Mouse (Mus musculus): Measurements from ENCODE around the gene Wdr74. TPM values are rescaled to one million over a fixed set of nuclear protein-coding genes. Genes with fewer than 3 reads are reported as not detected.

Gene Wdr74
- polyA plus RNA-seq (2015; fragmentation: Nextera tagmentation; extraction: Ambion mirVana) = 42.8 and 59.3 TPM in 2 replicates

- peak; percentile 86 for ATAC-seq (replicated peaks; ENCODE audit: insufficient number of reproducible peaks, insufficient read depth, low FRiP score, low read depth)
- H3K27me3 ChIP-seq = no peaks in the 10 kb centered on the region
- H3K36me3 ChIP-seq = peaks cover 29% of the 10 kb centered on the region
- H3K4me3 ChIP-seq = peak within 1 kb of the TSS; percentile 86
- H3K27ac ChIP-seq = peak within 1 kb of the TSS; percentile 71
- peaks cover 17% of the 10 kb centered on the region for H3K4me1 ChIP-seq (replicated peaks)
- H3K4me2 ChIP-seq = peak within 1 kb of the TSS; percentile 78
- H3K9me3 ChIP-seq (replicated peaks) = no peaks in the 10 kb centered on the region
- WGBS = under 1% methylated on average over 32 of the region's 32 CpGs
- peak within 1 kb of the TSS; percentile 72 for H3K9ac ChIP-seq
Observed at GRCm38 (mm10) chr19:8735389-8736159, at the start of gene Wdr74. TSS of gene Wdr74 (plus strand) at chr19:8735827.

- H3K4me2 ChIP-seq = no peak overlapping the region
- H3K27ac ChIP-seq = no peak overlapping the region
- H3K4me1 ChIP-seq (replicated peaks) = 0 out of 2 replicates have a peak, but pooled peaks cover 3% of the 10 kb centered on the region
- H3K9me3 ChIP-seq (replicated peaks) = no peaks in the 10 kb centered on the region
- ATAC-seq (replicated peaks; ENCODE audit: insufficient number of reproducible peaks, insufficient read depth, low FRiP score, low read depth) = no peak
- no peaks in the 10 kb centered on the region for H3K27me3 ChIP-seq
- no peaks in the 10 kb centered on the region for H3K36me3 ChIP-seq
- no peak overlapping the region for H3K9ac ChIP-seq
- no peak overlapping the region for H3K4me3 ChIP-seq
- WGBS = 53% methylated on average over 9 of the region's 9 CpGs
Observed at GRCm38 (mm10) chr19:8691871-8692539, 43.6 kb upstream of the Wdr74 start.

- WGBS = 73% methylated on average over 5 of the region's 5 CpGs
- H3K9ac ChIP-seq = no peak overlapping the region
- H3K4me2 ChIP-seq = no peak overlapping the region
- H3K27ac ChIP-seq = no peak overlapping the region
- H3K9me3 ChIP-seq (replicated peaks) = no peaks in the 10 kb centered on the region
- ATAC-seq (replicated peaks; ENCODE audit: insufficient number of reproducible peaks, insufficient read depth, low FRiP score, low read depth) = no peak
- H3K4me1 ChIP-seq (replicated peaks) = 0 out of 2 replicates have a peak, but pooled peaks cover 3% of the 10 kb centered on the region
- no peak overlapping the region for H3K4me3 ChIP-seq
- H3K27me3 ChIP-seq = no peaks in the 10 kb centered on the region
- no peaks in the 10 kb centered on the region for H3K36me3 ChIP-seq
Observed at GRCm38 (mm10) chr19:8692740-8693139, 42.9 kb upstream of the Wdr74 start.

- Histone ChIP-seq H3K9me3 (replicated peaks) (no peaks in the 10 kb centered on the region), H3K27me3 (no peaks in the 10 kb centered on the region), H3K36me3 (no peaks in the 10 kb centered on the region), H3K27ac (no peak overlapping the region), H3K9ac (no peak overlapping the region), H3K4me1 (replicated peaks) (0 out of 2 replicates have a peak, but pooled peaks cover 3% of the 10 kb centered on the region), H3K4me2 (no peak overlapping the region), H3K4me3 (no peak overlapping the region)
- no peak for ATAC-seq (replicated peaks; ENCODE audit: insufficient number of reproducible peaks, insufficient read depth, low FRiP score, low read depth)
- 44% methylated on average over 6 of the region's 6 CpGs for WGBS
Observed at GRCm38 (mm10) chr19:8695330-8695729, 40.3 kb upstream of the Wdr74 start.

GRCm38 (mm10) chr19:8699652-8700051 lies 36.0 kb upstream of the Wdr74 start:
- H3K4me2 ChIP-seq = no peak overlapping the region
- H3K27ac ChIP-seq = no peak overlapping the region
- ATAC-seq (replicated peaks; ENCODE audit: insufficient number of reproducible peaks, insufficient read depth, low FRiP score, low read depth) = no peak
- H3K36me3 ChIP-seq = no peaks in the 10 kb centered on the region
- H3K27me3 ChIP-seq = no peaks in the 10 kb centered on the region
- H3K4me3 ChIP-seq = no peak overlapping the region
- H3K4me1 ChIP-seq (replicated peaks) = 0 out of 2 replicates have a peak, but pooled peaks cover 3% of the 10 kb centered on the region
- no peaks in the 10 kb centered on the region for H3K9me3 ChIP-seq (replicated peaks)
- WGBS = 71% methylated on average over 9 of the region's 9 CpGs
- H3K9ac ChIP-seq = no peak overlapping the region

GRCm38 (mm10) chr19:8702458-8702857 lies 33.2 kb upstream of the Wdr74 start:
- no peaks in the 10 kb centered on the region for H3K9me3 ChIP-seq (replicated peaks)
- no peak overlapping the region for H3K4me2 ChIP-seq
- 50% methylated on average over 3 of the region's 3 CpGs for WGBS
- H3K4me1 ChIP-seq (replicated peaks) = no peaks in the 10 kb centered on the region
- ATAC-seq (replicated peaks; ENCODE audit: insufficient number of reproducible peaks, insufficient read depth, low FRiP score, low read depth) = no peak
- peaks cover 9% of the 10 kb centered on the region for H3K36me3 ChIP-seq
- no peak overlapping the region for H3K27ac ChIP-seq
- H3K27me3 ChIP-seq = no peaks in the 10 kb centered on the region
- no peak overlapping the region for H3K4me3 ChIP-seq
- H3K9ac ChIP-seq = no peak overlapping the region

- H3K27me3 ChIP-seq = no peaks in the 10 kb centered on the region
- H3K4me3 ChIP-seq = no peak overlapping the region
- H3K27ac ChIP-seq = no peak overlapping the region
- H3K9me3 ChIP-seq (replicated peaks) = no peaks in the 10 kb centered on the region
- H3K4me2 ChIP-seq = no peak overlapping the region
- WGBS = 69% methylated on average over 4 of the region's 4 CpGs
- H3K36me3 ChIP-seq = peaks cover 20% of the 10 kb centered on the region
- no peak overlapping the region for H3K9ac ChIP-seq
- no peak for ATAC-seq (replicated peaks; ENCODE audit: insufficient number of reproducible peaks, insufficient read depth, low FRiP score, low read depth)
- H3K4me1 ChIP-seq (replicated peaks) = no peaks in the 10 kb centered on the region
Observed at GRCm38 (mm10) chr19:8703571-8703970, 32.1 kb upstream of the Wdr74 start.

GRCm38 (mm10) chr19:8705026-8705708 lies 30.5 kb upstream of the Wdr74 start:
- no peaks in the 10 kb centered on the region for H3K9me3 ChIP-seq (replicated peaks)
- H3K27me3 ChIP-seq = no peaks in the 10 kb centered on the region
- H3K4me2 ChIP-seq = no peak overlapping the region
- no peak overlapping the region for H3K27ac ChIP-seq
- H3K9ac ChIP-seq = no peak overlapping the region
- H3K4me3 ChIP-seq = no peak overlapping the region
- no peak for ATAC-seq (replicated peaks; ENCODE audit: insufficient number of reproducible peaks, insufficient read depth, low FRiP score, low read depth)
- 75% methylated on average over 6 of the region's 6 CpGs for WGBS
- H3K36me3 ChIP-seq = peaks cover 36% of the 10 kb centered on the region
- peaks cover 6% of the 10 kb centered on the region for H3K4me1 ChIP-seq (replicated peaks)

GRCm38 (mm10) chr19:8706132-8706667 lies 29.4 kb upstream of the Wdr74 start:
- ATAC-seq (replicated peaks; ENCODE audit: insufficient number of reproducible peaks, insufficient read depth, low FRiP score, low read depth) = no peak
- WGBS = 76% methylated on average over 7 of the region's 7 CpGs

GRCm38 (mm10) chr19:8706930-8707329 lies 28.7 kb upstream of the Wdr74 start:
- Histone ChIP-seq H3K36me3 (peaks cover 43% of the 10 kb centered on the region), H3K27me3 (no peaks in the 10 kb centered on the region), H3K4me3 (no peak overlapping the region), H3K9ac (no peak overlapping the region), H3K9me3 (replicated peaks) (no peaks in the 10 kb centered on the region), H3K27ac (no peak overlapping the region), H3K4me1 (replicated peaks) (peaks cover 22% of the 10 kb centered on the region), H3K4me2 (no peak overlapping the region)
- ATAC-seq (replicated peaks; ENCODE audit: insufficient number of reproducible peaks, insufficient read depth, low FRiP score, low read depth) = no peak
- 93% methylated on average over 7 of the region's 7 CpGs for WGBS

More at GRCm38 (mm10) chr19:8706132-8706667, 29.4 kb upstream of the Wdr74 start:
- peaks cover 16% of the 10 kb centered on the region for H3K4me1 ChIP-seq (replicated peaks)
- no peak overlapping the region for H3K4me2 ChIP-seq
- H3K36me3 ChIP-seq = peaks cover 43% of the 10 kb centered on the region
- H3K9me3 ChIP-seq (replicated peaks) = no peaks in the 10 kb centered on the region
- H3K4me3 ChIP-seq = no peak overlapping the region
- no peaks in the 10 kb centered on the region for H3K27me3 ChIP-seq
- H3K27ac ChIP-seq = no peak overlapping the region
- no peak overlapping the region for H3K9ac ChIP-seq

- H3K27ac ChIP-seq = no peak overlapping the region
- no peak overlapping the region for H3K4me3 ChIP-seq
- 91% methylated on average over 8 of the region's 8 CpGs for WGBS
- peaks cover 33% of the 10 kb centered on the region for H3K4me1 ChIP-seq (replicated peaks)
- no peaks in the 10 kb centered on the region for H3K9me3 ChIP-seq (replicated peaks)
- H3K9ac ChIP-seq = no peak overlapping the region
- H3K27me3 ChIP-seq = no peaks in the 10 kb centered on the region
- H3K36me3 ChIP-seq = peaks cover 43% of the 10 kb centered on the region
- ATAC-seq (replicated peaks; ENCODE audit: insufficient number of reproducible peaks, insufficient read depth, low FRiP score, low read depth) = no peak
- H3K4me2 ChIP-seq = no peak overlapping the region
Observed at GRCm38 (mm10) chr19:8708954-8709353, 26.7 kb upstream of the Wdr74 start.
